Mouse (Mus musculus) Patski (cell line): ENCODE data around the gene Immp2l. TPM values are rescaled to one million over a fixed set of nuclear protein-coding genes. Genes with fewer than 3 reads are reported as not detected.

Experiments used
- ATAC-seq: fragments of 100-300 bp; one replicate; pipeline ENCODE4 v1.8.0; 2021
- CTCF ChIA-PET: fragments of 350-600 bp; sonication (Branson Sonifier 250); formaldehyde crosslinking; loops from one replicate; lab custom pipeline; 2022; ENCODE audit warnings: inconsistent platforms; lab: Charles Lee
- POLR2A ChIA-PET: fragments of 350-600 bp; sonication (Branson Sonifier 250); formaldehyde crosslinking; loops from one replicate; lab custom pipeline; 2022; ENCODE audit warnings: antibody characterized with exemption, inconsistent platforms; lab: Charles Lee
- DNase-seq: peaks from one replicate; pipeline ENCODE4 v3.0.0-alpha.2; 2011; ENCODE audit warnings: low read depth, low spot score
- H3K27me3 ChIP-seq: fragments of 371-371 bp; one replicate; pipeline ENCODE4 v1.5.1; 2021
- CTCF ChIP-seq: fragments of 100-300 bp; IDR thresholded peaks from one replicate; pipeline ENCODE4 v1.5.1; 2021
- in situ Hi-C: fragments of 300-500 bp; cut with MboI; formaldehyde crosslinking; loops from 3 replicates; pipeline ENCODE4 v1.11.1; 2018; ENCODE audit warnings: low pct_unique_long_range_greater_than_20kb, mixed read lengths
- polyA plus RNA-seq: library from polyadenylated mRNA; unstranded; gene quantifications from one replicate; pipeline ENCODE4 v1.2.3, GENCODE M21; 2021

The Immp2l gene
- polyA plus RNA-seq, 1 experiment from 2014 or later = 21.6 TPM

DNA sequence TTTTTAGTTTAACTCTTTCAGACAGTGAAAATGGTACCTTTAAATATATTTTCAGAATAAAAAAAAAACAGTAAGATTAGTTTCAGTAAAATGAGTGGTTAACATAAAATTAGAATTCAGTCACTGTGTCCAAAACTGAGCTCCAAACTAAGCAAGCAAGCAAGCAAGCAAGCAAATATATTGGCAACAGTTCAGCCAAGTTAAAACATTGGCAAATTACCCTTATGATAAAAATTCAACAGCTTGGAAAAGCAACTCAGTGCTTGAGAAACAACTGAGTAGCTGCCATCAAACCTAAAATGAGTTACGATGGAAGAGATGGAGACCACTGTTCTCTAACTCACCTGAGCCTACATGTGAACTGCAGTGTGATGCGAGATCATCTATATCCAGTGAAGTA, 926.8 kb downstream of the Immp2l start:
- ChIA-PET CTCF (interaction anchor here (1.4 kb wide), 1 partner anchor 18 kb away, joined by 3 read pairs; no protein-coding TSS in a partner anchor), POLR2A (no interaction called here)
- in situ Hi-C loops = no loop called here
- no peak for TF ChIP-seq CTCF
- H3K27me3 ChIP-seq = no peaks in the 10 kb centered on the region
- no peak for ATAC-seq
- no peak for DNase-seq

DNA sequence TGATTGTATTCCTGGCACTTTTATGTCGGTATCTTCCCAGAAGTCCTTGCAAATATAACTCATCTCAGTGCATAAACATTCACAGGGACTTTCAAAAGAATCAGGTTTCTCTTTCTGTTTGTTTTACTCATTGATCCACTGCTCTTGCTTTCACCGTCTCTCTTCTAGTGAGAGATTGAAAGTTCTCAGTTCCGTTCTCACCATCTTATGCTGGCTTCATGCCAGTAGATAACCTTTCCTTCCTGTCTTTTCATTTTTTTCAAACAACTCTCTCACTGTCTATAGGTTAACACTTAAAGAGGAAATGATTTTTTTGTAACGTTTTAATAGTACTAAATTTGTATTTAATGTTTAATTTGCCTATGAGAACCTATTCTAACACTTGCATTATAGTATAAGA, 937.1 kb downstream of the Immp2l start:
- no peak for ATAC-seq
- in situ Hi-C loops = no loop called here

DNA sequence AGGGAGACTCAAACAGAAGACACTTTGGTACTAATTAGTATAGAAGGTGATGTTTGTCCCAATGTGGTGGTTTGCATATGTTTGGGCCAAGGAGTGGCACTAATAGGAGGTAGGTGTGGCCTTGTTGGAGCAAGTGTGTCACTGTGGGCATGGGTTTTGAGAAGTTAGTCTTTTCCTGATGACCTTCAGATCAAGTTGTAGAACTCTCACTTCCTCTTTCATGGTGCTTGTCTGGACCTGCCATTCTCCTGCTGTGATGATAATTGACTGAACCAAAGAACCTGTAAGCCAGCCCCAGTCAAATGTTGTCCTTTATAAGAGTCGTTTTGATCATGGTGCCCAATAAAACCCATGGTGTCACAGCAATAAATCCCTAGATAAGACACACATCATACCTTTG, 967.5 kb downstream of the Immp2l start:
- no peak for ATAC-seq
- TF ChIP-seq CTCF = no peak
- ChIA-PET CTCF (no interaction called here), POLR2A (no interaction called here)
- DNase-seq = no peak
- in situ Hi-C loops = no loop called here
- no peaks in the 10 kb centered on the region for H3K27me3 ChIP-seq

More for the DNA sequence above, 937.1 kb downstream of the Immp2l start:
- POLR2A ChIA-PET = no interaction called here
- DNase-seq = no peak
- TF ChIP-seq CTCF = no peak
- CTCF ChIA-PET = no interaction called here
- no peaks in the 10 kb centered on the region for H3K27me3 ChIP-seq
